Mouse (Mus musculus) CD4-positive, CD25-positive, alpha-beta regulatory T cell, adult 2 months (primary cell): ENCODE results near the gene Fam84b.
"Not testable (repeated sequence)": the region's sequence is repeated elsewhere in the genome, so short reads cannot be mapped to it uniquely, and the experiment has no call there.

ENCODE experiments used
- DNase-seq: peaks from one replicate; pipeline ENCODE4 v3.0.0-alpha.2; 2012; ENCODE audit warnings: low read depth, low spot score

Fam84b gene

DNA sequence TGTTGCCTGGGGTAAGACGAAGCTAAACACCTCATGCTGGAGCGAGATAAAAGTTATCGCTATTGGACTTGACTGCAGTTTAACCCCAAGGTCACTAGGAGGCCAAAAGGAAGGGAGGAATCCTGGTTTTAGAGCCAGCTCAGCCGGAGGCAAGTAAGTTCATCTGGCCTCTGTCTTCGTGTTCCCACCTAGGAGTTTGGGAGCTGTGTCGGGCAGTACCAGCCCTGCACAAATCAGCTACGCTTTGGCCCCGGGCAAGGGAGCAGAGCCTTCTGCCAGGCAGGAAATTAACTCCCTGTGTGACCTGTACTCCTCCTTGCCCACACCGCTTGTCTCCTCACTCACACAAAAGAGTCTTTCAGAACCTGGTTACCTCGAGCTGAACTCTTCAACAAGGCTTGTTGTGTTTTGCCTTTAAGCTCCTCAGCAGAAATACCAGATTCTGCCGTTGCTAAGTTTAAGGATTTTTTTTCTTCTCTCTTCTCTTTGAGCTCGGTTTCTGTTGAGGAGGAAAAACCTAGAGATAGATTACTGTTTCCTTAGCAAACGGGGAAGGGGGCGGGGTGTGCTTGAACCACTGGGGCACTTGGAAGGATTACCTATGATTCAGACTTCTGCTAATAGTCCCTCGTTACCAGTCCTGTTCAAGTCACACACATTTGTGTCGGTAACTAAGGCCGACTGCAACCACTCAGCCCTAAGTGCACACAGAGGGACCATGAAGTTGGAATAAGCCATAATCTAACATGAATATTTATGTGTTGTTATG lies at the start of gene Fam84b:
Gene Fam84b, minus strand, starts transcription at position 548 of the 769 bp plus-strand sequence.
- no peak for DNase-seq

DNA sequence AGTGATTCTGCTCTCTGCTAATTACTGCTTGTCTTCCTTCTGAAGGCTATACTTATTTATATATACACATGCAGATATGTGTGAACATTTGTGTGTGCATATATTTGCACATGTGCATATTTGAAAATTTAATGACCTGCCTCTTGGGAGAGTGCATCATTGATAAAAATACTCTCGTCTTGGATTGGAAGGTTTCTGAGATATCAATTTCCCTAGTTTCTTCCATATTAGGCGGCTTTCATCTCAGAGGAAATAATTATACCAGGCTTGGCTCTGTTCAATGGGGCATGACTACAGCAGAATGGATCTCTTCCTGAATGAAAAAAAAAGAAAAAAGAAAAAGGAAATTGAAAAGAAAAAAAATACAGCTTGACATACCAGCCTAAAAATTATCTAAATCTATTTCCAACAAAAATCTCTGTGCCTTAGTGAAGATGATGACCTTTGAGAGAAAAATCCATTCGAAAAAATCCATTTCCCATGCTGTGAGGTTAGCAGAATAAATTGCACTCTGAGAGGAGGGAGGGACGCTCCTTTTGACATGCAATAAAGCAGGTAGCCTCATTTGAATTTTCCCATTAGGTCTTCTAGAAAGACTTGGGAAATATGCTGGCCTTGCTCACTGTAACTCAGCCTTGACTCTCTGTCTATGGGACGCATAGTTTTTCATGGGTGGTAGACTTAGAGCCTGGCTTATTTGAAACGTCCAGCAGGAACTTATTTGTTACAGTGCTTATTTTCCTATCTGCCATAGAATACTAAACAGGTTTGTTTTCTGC lies 44.8 kb upstream of the Fam84b start:
- DNase-seq = no peak

DNA sequence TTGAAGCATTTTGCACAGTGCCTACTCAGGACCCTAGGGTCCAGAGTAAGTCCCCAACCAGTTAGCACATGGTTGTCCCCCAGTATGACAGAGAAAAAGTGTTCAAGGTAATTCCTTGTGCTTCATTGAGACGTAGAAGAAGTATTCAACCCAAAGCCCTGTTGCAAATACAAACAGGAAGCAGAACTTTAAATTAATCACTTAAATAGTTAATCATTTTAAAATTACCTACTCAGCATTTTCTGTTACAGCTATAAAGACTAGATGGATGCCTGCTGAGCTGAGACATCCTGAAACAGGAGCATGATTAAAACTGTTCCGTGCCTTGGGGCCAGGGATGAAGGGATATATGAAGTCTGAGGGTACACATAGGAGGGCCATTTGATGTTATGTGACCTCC lies 42.5 kb upstream of the Fam84b start:
- DNase-seq = no peak

- no peak for DNase-seq
Measured at GRCm38 (mm10) chr15:60892976-60893463, 39.4 kb upstream of the Fam84b start.

DNA sequence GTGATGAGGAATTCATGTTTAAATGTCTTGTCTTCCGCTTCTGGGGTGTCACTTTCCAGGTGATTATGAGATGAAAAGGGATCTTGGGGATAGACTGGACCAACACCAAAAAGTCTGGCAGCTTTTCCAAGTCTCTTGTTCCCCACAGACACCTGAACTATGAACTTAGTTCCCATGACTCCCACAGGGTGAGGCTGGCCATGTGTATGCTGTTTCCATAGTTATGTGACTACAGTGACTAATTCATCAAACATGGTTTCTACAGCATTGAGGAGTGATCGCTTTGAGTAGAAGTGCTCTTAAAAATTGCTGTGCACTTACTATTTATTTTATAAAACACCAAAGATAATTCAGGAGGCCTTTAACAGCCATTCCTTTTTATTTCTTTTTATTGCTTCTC lies 35.1 kb upstream of the Fam84b start:
- no peak for DNase-seq

DNA sequence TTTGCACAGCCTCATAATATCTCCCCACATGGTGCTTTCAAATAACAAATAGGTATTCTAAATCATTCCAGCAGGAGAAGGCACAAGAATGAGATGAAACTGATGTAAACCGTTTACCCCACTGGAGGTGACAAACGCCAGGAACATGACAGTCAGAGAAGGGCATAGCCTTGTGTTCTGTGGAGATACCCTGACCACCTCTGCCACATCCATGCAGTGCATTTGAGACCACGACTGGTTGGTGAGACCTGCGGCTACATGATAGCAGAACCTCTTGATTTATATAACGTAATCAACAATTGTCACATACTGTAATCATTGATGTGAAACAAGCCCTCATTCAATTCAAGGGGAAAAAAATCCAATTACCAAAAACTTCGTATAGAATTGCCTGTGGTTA lies 22.1 kb upstream of the Fam84b start:
- DNase-seq = no peak

DNA sequence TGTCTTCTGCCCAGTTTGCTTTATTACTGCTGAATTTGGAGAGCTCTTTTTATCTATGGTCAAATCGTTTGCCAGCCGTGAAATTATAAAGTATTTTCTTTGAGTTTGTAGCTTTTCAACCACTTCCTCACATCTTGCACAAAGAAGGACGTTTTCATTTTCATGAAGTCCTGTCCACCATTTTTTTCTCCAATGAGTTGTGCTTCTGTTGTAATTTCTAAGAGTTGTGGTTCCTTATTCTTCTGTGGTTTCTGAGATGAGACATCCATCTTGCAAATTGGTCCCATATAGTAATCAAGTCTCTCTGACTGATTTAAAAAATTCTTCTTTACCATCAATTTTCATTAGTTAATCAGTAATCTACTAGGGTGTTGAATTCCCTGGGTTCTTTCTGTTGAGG lies 8.8 kb upstream of the Fam84b start:
- no peak for DNase-seq

DNA sequence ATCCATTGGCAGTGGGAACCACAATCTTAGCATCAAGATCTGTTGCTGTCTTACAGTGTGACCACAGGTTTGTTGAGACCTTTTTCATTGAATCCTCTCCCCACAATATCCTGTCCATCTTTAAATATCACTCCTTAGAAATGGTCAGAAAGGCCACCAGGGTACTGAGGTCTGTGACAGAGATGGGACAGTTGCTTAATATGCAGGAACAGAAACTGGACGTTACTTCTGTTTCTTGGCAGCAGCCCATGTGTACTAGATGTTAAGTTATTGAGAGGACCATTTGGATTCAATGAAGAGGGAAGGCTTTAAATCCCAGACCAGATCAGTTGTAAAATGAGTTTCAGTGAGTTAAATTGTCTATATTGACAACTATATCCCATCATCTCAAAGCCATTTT lies 1.5 kb upstream of the Fam84b start:
- no peak for DNase-seq

- no peak for DNase-seq
Measured at GRCm38 (mm10) chr15:60854151-60854550, 573 bp upstream of the Fam84b start.

- DNase-seq = no peak
Measured at GRCm38 (mm10) chr15:60848630-60849029, 4.9 kb downstream of the Fam84b start.

- no peak for DNase-seq
Measured at GRCm38 (mm10) chr15:60846291-60846690, 7.3 kb downstream of the Fam84b start.

DNA sequence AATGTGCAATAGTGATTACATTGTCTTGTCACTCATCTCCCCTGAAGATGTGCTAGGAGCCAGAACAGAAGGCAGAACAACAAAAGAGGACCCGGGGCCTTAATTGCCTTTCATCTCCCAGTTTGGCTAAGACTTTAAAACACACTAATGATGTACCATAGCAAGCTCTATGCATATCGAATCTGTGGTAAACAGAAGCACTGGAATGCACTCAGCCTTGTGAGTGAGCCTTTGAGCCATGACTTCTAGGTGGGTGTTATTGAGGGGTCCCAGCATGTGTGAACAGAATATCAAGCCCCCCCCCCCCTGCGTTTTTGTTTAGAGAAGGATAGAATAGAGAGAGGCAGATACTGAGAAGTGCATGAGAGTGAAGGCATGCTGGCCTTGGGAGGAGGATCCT lies 7.7 kb downstream of the Fam84b start:
- no peak for DNase-seq

GRCm38 (mm10) chr15:60841785-60842184 lies 11.8 kb downstream of the Fam84b start:
- no peak for DNase-seq

DNA sequence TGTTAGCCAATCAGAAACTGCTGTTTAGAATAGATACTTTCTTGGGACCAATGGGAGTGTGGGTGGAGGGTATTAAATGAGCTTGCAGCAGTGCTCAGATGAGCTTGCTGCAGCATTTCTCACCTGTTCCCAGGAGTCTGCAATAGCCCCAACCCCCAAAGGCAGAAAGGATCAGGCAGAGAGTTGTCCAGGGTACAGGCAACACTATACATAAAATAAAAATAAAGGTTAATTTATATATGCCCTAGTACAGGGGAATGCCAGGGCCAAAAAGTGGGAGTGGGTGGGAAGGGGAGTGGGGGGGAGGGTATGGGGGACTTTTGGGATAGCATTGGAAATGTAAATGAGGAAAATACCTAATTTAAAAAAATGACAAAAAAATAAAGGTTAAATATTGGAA lies 12.3 kb downstream of the Fam84b start:
- not testable (repeated sequence) for DNase-seq

GRCm38 (mm10) chr15:60840296-60840670 lies 13.3 kb downstream of the Fam84b start:
- no peak for DNase-seq

GRCm38 (mm10) chr15:60839539-60840295 lies 13.9 kb downstream of the Fam84b start:
- no peak for DNase-seq

DNA sequence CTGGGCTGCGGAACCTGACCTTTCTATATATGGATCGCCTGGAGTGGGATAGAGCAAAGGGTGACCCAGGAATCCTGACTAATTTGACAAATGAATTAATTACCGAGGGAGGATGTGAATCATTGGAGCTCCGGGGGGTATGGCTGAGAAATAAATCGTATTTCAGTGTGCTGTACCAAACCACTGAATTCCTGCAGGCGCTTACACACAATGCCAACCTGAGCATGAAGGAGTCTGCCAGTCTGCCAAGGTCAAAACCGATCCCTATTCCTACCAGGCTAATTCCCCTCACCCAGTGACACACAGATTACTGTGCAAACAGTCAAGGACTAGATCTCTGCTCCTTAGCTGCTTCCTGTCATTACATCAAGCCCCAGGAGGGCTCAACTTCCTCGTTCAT lies 15.4 kb downstream of the Fam84b start:
- no peak for DNase-seq

- DNase-seq = no peak
Measured at GRCm38 (mm10) chr15:60837719-60838118, 15.9 kb downstream of the Fam84b start.

DNA sequence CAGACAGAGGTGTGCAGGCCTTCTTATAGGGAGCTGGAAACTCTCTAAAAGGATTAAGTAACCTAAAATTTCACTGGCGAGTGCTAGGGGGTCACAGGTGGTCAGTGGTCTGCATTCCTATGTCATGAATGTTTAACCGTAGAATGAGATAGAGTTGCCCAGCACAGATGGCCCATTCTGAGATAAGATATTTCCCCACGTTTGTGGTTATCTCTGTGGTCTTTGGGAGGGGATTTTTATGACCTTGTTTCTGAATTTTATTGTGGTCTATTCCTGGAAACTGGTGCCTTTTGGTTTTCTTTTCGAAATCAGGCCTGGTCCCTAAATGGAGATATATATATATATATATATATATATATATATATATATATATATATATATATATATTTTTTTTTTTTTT lies 17.3 kb downstream of the Fam84b start:
- no peak for DNase-seq

DNA sequence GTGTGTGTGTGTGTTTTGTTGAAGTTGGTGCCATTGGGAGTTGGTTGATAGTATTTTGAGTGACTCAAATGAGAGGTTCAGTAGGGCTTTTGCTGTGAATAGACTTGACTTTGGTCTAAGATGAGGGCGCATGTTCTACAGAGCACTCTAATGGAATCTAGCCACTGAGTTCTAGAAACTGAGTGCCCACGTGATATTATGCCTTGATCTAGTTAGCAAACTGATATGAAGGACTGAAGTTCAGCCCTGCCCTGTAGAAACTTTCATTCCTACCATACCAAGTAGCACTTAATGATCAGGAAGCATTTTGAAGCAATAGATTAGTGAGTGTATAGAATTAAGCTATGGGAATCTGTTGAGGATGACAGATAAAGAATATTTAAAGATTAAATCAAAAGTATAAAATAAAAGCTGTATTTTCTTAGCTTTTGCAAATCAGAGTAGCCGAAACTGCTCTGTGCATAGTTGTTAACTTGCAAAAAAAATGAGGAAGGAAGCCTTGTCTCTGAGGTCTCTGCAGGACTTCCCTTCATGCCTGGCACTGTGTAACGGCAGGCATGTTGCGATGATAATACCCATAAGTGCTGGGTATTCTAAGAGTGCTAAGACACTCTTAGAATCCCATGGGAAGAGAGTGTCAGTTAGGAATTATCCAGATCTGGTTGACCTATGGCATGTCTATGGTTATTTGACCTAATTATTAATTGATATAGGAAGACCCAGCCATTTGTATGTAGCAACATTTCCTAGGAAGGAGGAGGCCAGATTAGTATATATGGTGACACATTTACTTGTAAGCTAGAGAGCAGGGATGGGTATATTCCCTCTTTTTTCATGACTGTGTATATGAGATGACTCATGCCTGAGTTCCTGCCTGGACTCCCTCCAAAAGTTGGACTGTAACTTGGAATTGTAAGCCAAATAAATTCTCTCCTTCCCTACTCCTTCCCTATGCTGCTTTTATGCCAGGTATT lies 18.7 kb downstream of the Fam84b start:
- no peak for DNase-seq
